Comparison of ENCODE assay signal across 25 mouse cellular contexts in genomic region chr2:63556858-63557419, GRCm38 (mm10).
DNase-seq lines count a peak whose midpoint lies in the region; ATAC-seq and TF ChIP-seq lines count a peak whose summit lies in the region.
"Had no signal": no experiment of that assay in that cellular context is flagged by ENCODE, and none has a peak within 500 bp of the region (broad histone marks: within the 10 kb centered on the region; RNA-seq: fewer than 3 reads in every experiment).

No protein-coding gene starts in this region.

- peak; percentile 74 for DNase-seq in forebrain, embryonic 14.5 days (ENCODE audit: low spot score)
- no peak for DNase-seq in forebrain, postnatal 0 days
- peak; percentile 10 for DNase-seq in hindbrain, postnatal 0 days (ENCODE audit: low spot score)
- no peak for DNase-seq in hindbrain, embryonic 14.5 days (ENCODE audit: low spot score)
- DNase-seq in brain, adult 2 months (ENCODE audit: low read depth, low spot score), result peak; percentile 2
- DNase-seq in brain, embryonic 14.5 days (ENCODE audit: low read depth), result peak; percentile 81
- no peak for DNase-seq in layer of hippocampus, adult 18-20 months (ENCODE audit: low spot score in 2 of 2)
- DNase-seq: adrenal gland, adult 2 months; adrenal gland, postnatal 14 days; cerebellum, adult 18-20 months; cerebellum, adult 9-11 months; cerebellum, postnatal 36 days; embryo, embryonic 11 days; gastrocnemius, adult 2 months; gastrocnemius, postnatal 14 days; heart, adult 11 months; kidney, adult 11 months; kidney, adult 8-10 months had no signal

- no peaks in the 10 kb centered on the region for H3K9me3 ChIP-seq in forebrain, embryonic 14.5 days (replicated peaks; ENCODE audit: control insufficient read depth, low read length)
- H3K9me3 ChIP-seq in forebrain, postnatal 0 days (ENCODE audit: low read length), result no peaks in the 10 kb centered on the region
- no peaks in the 10 kb centered on the region for H3K9me3 ChIP-seq in hindbrain, postnatal 0 days (ENCODE audit: low read length)
- no peaks in the 10 kb centered on the region for H3K9me3 ChIP-seq in hindbrain, embryonic 14.5 days (ENCODE audit: control insufficient read depth, low read length)
- H3K9me3 ChIP-seq: embryonic facial prominence, embryonic 10.5 days; hindbrain, embryonic 12.5 days had no signal

- no peak overlapping the region for H3K4me3 ChIP-seq in forebrain, embryonic 14.5 days (ENCODE audit: low read depth, low read length)
- no peak overlapping the region for H3K4me3 ChIP-seq in forebrain, postnatal 0 days (ENCODE audit: low read depth, low read length)
- H3K4me3 ChIP-seq in hindbrain, postnatal 0 days (ENCODE audit: low read length), result no peak overlapping the region
- H3K4me3 ChIP-seq in hindbrain, embryonic 14.5 days (replicated peaks; ENCODE audit: low read length), result no peak overlapping the region
- H3K4me3 ChIP-seq: embryonic facial prominence, embryonic 10.5 days; embryonic facial prominence, embryonic 13.5 days; erythroblast, embryonic 14.5 days; gastrocnemius, adult 2 months; hindbrain, embryonic 12.5 days had no signal

- TF ChIP-seq CTCF in forebrain, postnatal 0 days (IDR thresholded peaks at IDR 0.05; ENCODE audit: low read depth), result no peak
- TF ChIP-seq CTCF in hindbrain, postnatal 0 days (IDR thresholded peaks at IDR 0.05; ENCODE audit: low read depth), result no peak
- no peak for TF ChIP-seq CTCF in brain, embryonic 14.5 days (IDR thresholded peaks at IDR 0.05; ENCODE audit: borderline replicate concordance, extremely low read depth, insufficient read depth, insufficient read length)

- no peaks in the 10 kb centered on the region for H3K36me3 ChIP-seq in forebrain, embryonic 14.5 days (ENCODE audit: control insufficient read depth, insufficient read depth, low read length)
- H3K36me3 ChIP-seq in forebrain, postnatal 0 days (ENCODE audit: insufficient read depth), result no peaks in the 10 kb centered on the region
- no peaks in the 10 kb centered on the region for H3K36me3 ChIP-seq in hindbrain, postnatal 0 days (ENCODE audit: insufficient read depth, low read length)
- no peaks in the 10 kb centered on the region for H3K36me3 ChIP-seq in hindbrain, embryonic 14.5 days (replicated peaks; ENCODE audit: control insufficient read depth, insufficient read depth)
- H3K36me3 ChIP-seq: embryonic facial prominence, embryonic 10.5 days; embryonic facial prominence, embryonic 13.5 days; hindbrain, embryonic 12.5 days had no signal

- no peaks in the 10 kb centered on the region for H3K4me1 ChIP-seq in forebrain, embryonic 14.5 days (ENCODE audit: control insufficient read depth, insufficient read depth, low read length)
- H3K4me1 ChIP-seq in forebrain, postnatal 0 days (ENCODE audit: insufficient read depth), result no peaks in the 10 kb centered on the region
- H3K4me1 ChIP-seq in hindbrain, postnatal 0 days (ENCODE audit: insufficient read depth, low read length), result no peaks in the 10 kb centered on the region
- no peaks in the 10 kb centered on the region for H3K4me1 ChIP-seq in hindbrain, embryonic 14.5 days (replicated peaks; ENCODE audit: control insufficient read depth, insufficient read depth, low read length)
- H3K4me1 ChIP-seq: embryonic facial prominence, embryonic 10.5 days; embryonic facial prominence, embryonic 13.5 days; hindbrain, embryonic 12.5 days had no signal

- 11% methylated on average over 3 of the region's 3 CpGs for WGBS in forebrain, embryonic 14.5 days
- WGBS in forebrain, postnatal 0 days, result 19% methylated on average over 3 of the region's 3 CpGs
- 33% methylated on average over 3 of the region's 3 CpGs for WGBS in hindbrain, postnatal 0 days
- WGBS in hindbrain, embryonic 14.5 days, result 53% methylated on average over 3 of the region's 3 CpGs

- peak; percentile 81; the same call in 1 of the 2 replicates for ATAC-seq in forebrain, embryonic 14.5 days
- no peak for ATAC-seq in forebrain, postnatal 0 days
- no peak for ATAC-seq in hindbrain, postnatal 0 days
- ATAC-seq in hindbrain, embryonic 14.5 days (ENCODE audit: low FRiP score), result no peak
- ATAC-seq: CD4-positive, CD25-positive, alpha-beta regulatory T cell, adult 4 months; hindbrain, embryonic 16.5 days had no signal

- H3K4me2 ChIP-seq in forebrain, embryonic 14.5 days (ENCODE audit: low read length), result no peak overlapping the region
- H3K4me2 ChIP-seq in forebrain, postnatal 0 days (ENCODE audit: low read depth), result no peak overlapping the region
- H3K4me2 ChIP-seq in hindbrain, postnatal 0 days (ENCODE audit: low read depth, low read length), result no peak overlapping the region
- H3K4me2 ChIP-seq in hindbrain, embryonic 14.5 days (replicated peaks), result no peak overlapping the region
- H3K4me2 ChIP-seq: embryonic facial prominence, embryonic 13.5 days; heart, embryonic 11.5 days; hindbrain, embryonic 12.5 days had no signal

- no peak overlapping the region for H3K27ac ChIP-seq in forebrain, embryonic 14.5 days (ENCODE audit: low read depth, low read length)
- H3K27ac ChIP-seq in forebrain, postnatal 0 days (ENCODE audit: low read depth, low read length), result no peak overlapping the region
- H3K27ac ChIP-seq in hindbrain, postnatal 0 days, result no peak overlapping the region
- H3K27ac ChIP-seq in hindbrain, embryonic 14.5 days, result no peak overlapping the region
- H3K27ac ChIP-seq: embryonic facial prominence, embryonic 10.5 days; embryonic facial prominence, embryonic 13.5 days; gastrocnemius, adult 2 months; hindbrain, embryonic 12.5 days had no signal

- no peak for TF ChIP-seq POLR2A in brain, embryonic 14.5 days (IDR thresholded peaks at IDR 0.05; ENCODE audit: borderline replicate concordance, extremely low read depth, insufficient read depth, insufficient read length, poor library complexity, severe bottlenecking)

- no peaks in the 10 kb centered on the region for H3K27me3 ChIP-seq in forebrain, embryonic 14.5 days (replicated peaks; ENCODE audit: control insufficient read depth, insufficient read depth, low read length)
- H3K27me3 ChIP-seq in forebrain, postnatal 0 days (ENCODE audit: insufficient read depth, low read length), result no peaks in the 10 kb centered on the region
- no peaks in the 10 kb centered on the region for H3K27me3 ChIP-seq in hindbrain, postnatal 0 days (ENCODE audit: insufficient read depth, low read length)
- no peaks in the 10 kb centered on the region for H3K27me3 ChIP-seq in hindbrain, embryonic 14.5 days (ENCODE audit: control insufficient read depth, insufficient read depth, low read length)
- H3K27me3 ChIP-seq: embryonic facial prominence, embryonic 13.5 days; hindbrain, embryonic 12.5 days had no signal

- H3K9ac ChIP-seq in forebrain, embryonic 14.5 days (ENCODE audit: low read length), result no peak overlapping the region
- H3K9ac ChIP-seq in forebrain, postnatal 0 days, result no peak overlapping the region
- no peak overlapping the region for H3K9ac ChIP-seq in hindbrain, postnatal 0 days (replicated peaks; ENCODE audit: low read length)
- no peak overlapping the region for H3K9ac ChIP-seq in hindbrain, embryonic 14.5 days
- H3K9ac ChIP-seq: embryonic facial prominence, embryonic 13.5 days; hindbrain, embryonic 12.5 days had no signal

Comparison
In these comparisons a context has a peak if more than half of its experiments do, and no peak if none do; other contexts are left out.
1. DNase-seq: peak in forebrain, embryonic 14.5 days (single experiment), hindbrain, postnatal 0 days (single experiment), brain, adult 2 months (single experiment) and brain, embryonic 14.5 days (single experiment); none in forebrain, postnatal 0 days (single experiment), hindbrain, embryonic 14.5 days (single experiment) and layer of hippocampus, adult 18-20 months (0 of 2).